Mouse (Mus musculus) hindbrain, embryonic 16.5 days (tissue): Measurements from ENCODE around the gene 1700003F12Rik. TPM values are rescaled to one million over a fixed set of nuclear protein-coding genes. Genes with fewer than 3 reads are reported as not detected.

Experiments
- ATAC-seq: fragments of 200-750 bp; cut with Nextera tagmentation; 2 replicates; pipeline ENCODE4 v1.8.0; 2017; ENCODE audit warnings: moderate TSS enrichment, moderate library complexity
- H3K27ac ChIP-seq: fragments of 300-500 bp; sonication (generic); 2 replicates; pipeline ENCODE4 v1.5.1; 2014; ENCODE audit warnings: low read depth, mild to moderate bottlenecking, control low read depth, low read length, moderate library complexity
- H3K27me3 ChIP-seq: fragments of 300-500 bp; sonication (generic); replicated peaks from 2 replicates; pipeline ENCODE4 v1.6.1; 2014; ENCODE audit warnings: low read length; ENCODE audit not compliant: control insufficient read depth, insufficient read depth
- H3K36me3 ChIP-seq: fragments of 300-500 bp; sonication (generic); 2 replicates; pipeline ENCODE4 v1.6.1; 2014; ENCODE audit warnings: mild to moderate bottlenecking, low read length, moderate library complexity, mixed read lengths; ENCODE audit not compliant: control insufficient read depth, insufficient read depth
- H3K4me1 ChIP-seq: fragments of 300-500 bp; sonication (generic); 2 replicates; pipeline ENCODE4 v1.6.1; 2014; ENCODE audit warnings: low read depth, low read length; ENCODE audit not compliant: control insufficient read depth, insufficient read depth
- H3K4me2 ChIP-seq: fragments of 300-500 bp; sonication (generic); 2 replicates; pipeline ENCODE4 v1.6.1; 2014; ENCODE audit warnings: mild to moderate bottlenecking, low read length, control low read depth, moderate library complexity
- H3K4me3 ChIP-seq: fragments of 300-500 bp; sonication (generic); 2 replicates; pipeline ENCODE4 v1.5.1; 2014; ENCODE audit warnings: mild to moderate bottlenecking, low read length, control low read depth, moderate library complexity
- H3K9ac ChIP-seq: fragments of 300-500 bp; sonication (generic); 2 replicates; pipeline ENCODE4 v1.6.1; 2014; ENCODE audit warnings: low read depth, mild to moderate bottlenecking, control low read depth, low read length, moderate library complexity
- H3K9me3 ChIP-seq: fragments of 300-500 bp; sonication (generic); 2 replicates; pipeline ENCODE4 v1.6.1; 2014; ENCODE audit warnings: mild to moderate bottlenecking, low read length, moderate library complexity; ENCODE audit not compliant: control insufficient read depth
- WGBS: fragments of 180-500 bp; shearing (Covaris S2); extraction: QIAGEN DNeasy Blood & Tissue Kit; methylation state at CpG from one replicate; pipeline ENCODE4 v1.1.7; 2014; 5-methylcytosine and 5-hydroxymethylcytosine counted together
- polyA plus RNA-seq: library from polyadenylated mRNA; unstranded; fragments of >200 nt; fragmentation: Nextera tagmentation; extraction: Ambion mirVana; gene quantifications from 2 replicates; pipeline ENCODE4 v1.2.1, GENCODE M21; 2015

Gene 1700003F12Rik
- 2.4 and 2.5 TPM in 2 replicates for polyA plus RNA-seq

GRCm38 (mm10) chr2:154546711-154547110 is at the start of gene 1700003F12Rik:
TSS of gene 1700003F12Rik (plus strand) at chr2:154547085.
- H3K4me3 ChIP-seq, result no peak within 1 kb of the TSS
- no peak within 1 kb of the TSS for H3K27ac ChIP-seq
- peaks cover 14% of the 10 kb centered on the region for H3K4me1 ChIP-seq
- no peak for ATAC-seq
- H3K9ac ChIP-seq, result no peak within 1 kb of the TSS
- H3K27me3 ChIP-seq, result no peaks in the 10 kb centered on the region; the same call in 1 of the 2 replicates
- no peak within 1 kb of the TSS for H3K4me2 ChIP-seq
- 0 out of 2 replicates have a peak, but pooled peaks cover 2% of the 10 kb centered on the region for H3K36me3 ChIP-seq
- 90% methylated on average over 10 of the region's 10 CpGs for WGBS
- H3K9me3 ChIP-seq, result no peaks in the 10 kb centered on the region

GRCm38 (mm10) chr2:154498571-154498970 is 48.3 kb upstream of the 1700003F12Rik start:
- WGBS, result 42% methylated on average over 5 of the region's 5 CpGs
- no peak overlapping the region for H3K4me3 ChIP-seq
- no peaks in the 10 kb centered on the region for H3K27me3 ChIP-seq

GRCm38 (mm10) chr2:154499717-154500247 is 47.1 kb upstream of the 1700003F12Rik start:
- H3K4me1 ChIP-seq, result peaks cover 3% of the 10 kb centered on the region
- no peak overlapping the region for H3K9ac ChIP-seq
- ATAC-seq, result no peak
- no peaks in the 10 kb centered on the region for H3K36me3 ChIP-seq
- WGBS, result 96% methylated on average over 2 of the region's 2 CpGs
- H3K4me3 ChIP-seq, result no peak overlapping the region
- no peak overlapping the region for H3K4me2 ChIP-seq
- H3K27me3 ChIP-seq, result no peaks in the 10 kb centered on the region
- H3K27ac ChIP-seq, result no peak overlapping the region
- no peaks in the 10 kb centered on the region for H3K9me3 ChIP-seq

More at GRCm38 (mm10) chr2:154498571-154498970, 48.3 kb upstream of the 1700003F12Rik start:
- Histone ChIP-seq H3K4me2 (no peak overlapping the region), H3K9me3 (no peaks in the 10 kb centered on the region), H3K9ac (no peak overlapping the region), H3K4me1 (peaks cover 3% of the 10 kb centered on the region), H3K36me3 (no peaks in the 10 kb centered on the region), H3K27ac (no peak overlapping the region)
- 0 out of 2 replicates have a peak, but pooled peaks have one; percentile 45 for ATAC-seq

GRCm38 (mm10) chr2:154500758-154501157 is 46.1 kb upstream of the 1700003F12Rik start:
- H3K9me3 ChIP-seq, result no peaks in the 10 kb centered on the region
- H3K27ac ChIP-seq, result no peak overlapping the region
- no peak overlapping the region for H3K4me2 ChIP-seq
- H3K36me3 ChIP-seq, result no peaks in the 10 kb centered on the region
- H3K4me3 ChIP-seq, result no peak overlapping the region
- no peaks in the 10 kb centered on the region for H3K27me3 ChIP-seq
- WGBS, result 88% methylated on average over 3 of the region's 3 CpGs
- H3K9ac ChIP-seq, result no peak overlapping the region
- H3K4me1 ChIP-seq, result peaks cover 3% of the 10 kb centered on the region
- no peak for ATAC-seq

GRCm38 (mm10) chr2:154507076-154507475 is 39.8 kb upstream of the 1700003F12Rik start:
- Histone ChIP-seq H3K4me2 (no peak overlapping the region), H3K4me3 (no peak overlapping the region), H3K4me1 (no peaks in the 10 kb centered on the region), H3K9me3 (no peaks in the 10 kb centered on the region), H3K36me3 (peaks cover 5% of the 10 kb centered on the region), H3K27ac (no peak overlapping the region), H3K9ac (no peak overlapping the region), H3K27me3 (no peaks in the 10 kb centered on the region)
- WGBS, result 63% methylated on average over 2 of the region's 2 CpGs
- ATAC-seq, result no peak

- H3K36me3 ChIP-seq, result peaks cover 5% of the 10 kb centered on the region
- ATAC-seq, result 0 out of 2 replicates have a peak, but pooled peaks have one; percentile 50
Observed at GRCm38 (mm10) chr2:154507566-154508283, 39.2 kb upstream of the 1700003F12Rik start.

GRCm38 (mm10) chr2:154508450-154508849 is 38.4 kb upstream of the 1700003F12Rik start:
- H3K4me3 ChIP-seq, result no peak overlapping the region
- H3K4me1 ChIP-seq, result no peaks in the 10 kb centered on the region
- no peaks in the 10 kb centered on the region for H3K27me3 ChIP-seq
- peaks cover 5% of the 10 kb centered on the region for H3K36me3 ChIP-seq
- no peak for ATAC-seq
- 88% methylated on average over 4 of the region's 4 CpGs for WGBS
- no peak overlapping the region for H3K9ac ChIP-seq
- no peaks in the 10 kb centered on the region for H3K9me3 ChIP-seq
- H3K4me2 ChIP-seq, result no peak overlapping the region
- H3K27ac ChIP-seq, result no peak overlapping the region

More at GRCm38 (mm10) chr2:154507566-154508283, 39.2 kb upstream of the 1700003F12Rik start:
- Histone ChIP-seq H3K4me3 (no peak overlapping the region), H3K27me3 (no peaks in the 10 kb centered on the region), H3K4me1 (no peaks in the 10 kb centered on the region), H3K27ac (no peak overlapping the region), H3K4me2 (no peak overlapping the region), H3K9me3 (no peaks in the 10 kb centered on the region), H3K9ac (no peak overlapping the region)
- 67% methylated on average over 9 of the region's 9 CpGs for WGBS

GRCm38 (mm10) chr2:154510141-154510540 is 36.7 kb upstream of the 1700003F12Rik start:
- Histone ChIP-seq H3K4me3 (no peak overlapping the region), H3K36me3 (peaks cover 5% of the 10 kb centered on the region), H3K9ac (no peak overlapping the region), H3K27me3 (no peaks in the 10 kb centered on the region), H3K4me1 (no peaks in the 10 kb centered on the region), H3K27ac (no peak overlapping the region), H3K9me3 (no peaks in the 10 kb centered on the region), H3K4me2 (no peak overlapping the region)
- WGBS, result 96% methylated on average over 3 of the region's 3 CpGs
- no peak for ATAC-seq

GRCm38 (mm10) chr2:154516944-154517343 is 29.9 kb upstream of the 1700003F12Rik start:
- Histone ChIP-seq H3K36me3 (peaks cover 3% of the 10 kb centered on the region), H3K4me3 (no peak overlapping the region), H3K27me3 (no peaks in the 10 kb centered on the region), H3K4me1 (no peaks in the 10 kb centered on the region), H3K4me2 (no peak overlapping the region), H3K27ac (no peak overlapping the region; the same call in 1 of the 2 replicates), H3K9ac (no peak overlapping the region), H3K9me3 (no peaks in the 10 kb centered on the region)
- WGBS, result 84% methylated on average over 3 of the region's 3 CpGs
- ATAC-seq, result no peak
